Mouse (Mus musculus): ENCODE measurements at regions not wholly inside any gene's neighbourhood (a gene's known extent, or its start where the extent isn't known, plus 50 kb on each side); places are given as distances from the start of the nearest gene placed in this dataset.
A peak's percentile ranks its signal among the peaks of the same experiment; 100 is the strongest.

- no peak overlapping the region for H3ac ChIP-seq (ENCODE audit: control insufficient read depth, insufficient read length, low read depth)
- no peaks in the 10 kb centered on the region for H3K27me3 ChIP-seq (ENCODE audit: control insufficient read depth, insufficient read depth, insufficient read length)
- no peak for TF ChIP-seq CEBPB (IDR thresholded peaks at IDR 0.05; ENCODE audit: low read depth)
- TF ChIP-seq USF1 (IDR thresholded peaks at IDR 0.05; ENCODE audit: low read depth): no peak
- TF ChIP-seq MAX (IDR thresholded peaks at IDR 0.05): no peak
- no peak overlapping the region for H3K4me3 ChIP-seq (ENCODE audit: insufficient read depth, poor library complexity, severe bottlenecking)
- no peaks in the 10 kb centered on the region for H3K36me3 ChIP-seq (ENCODE audit: control insufficient read depth, insufficient read depth)
- no peaks in the 10 kb centered on the region for H3K79me2 ChIP-seq (ENCODE audit: control insufficient read depth, insufficient read depth)
- no peaks in the 10 kb centered on the region for H3K79me3 ChIP-seq (ENCODE audit: low read depth)
These were observed 53.2 kb upstream of the Col1a1 start for GRCm38 (mm10) chr11:94882687-94883383.

- Histone ChIP-seq H3ac (ENCODE audit: control insufficient read depth, insufficient read length, low read depth) (no peak overlapping the region), H3K79me2 (ENCODE audit: control insufficient read depth, insufficient read depth) (no peaks in the 10 kb centered on the region), H3K27me3 (ENCODE audit: control insufficient read depth, insufficient read depth, insufficient read length) (no peaks in the 10 kb centered on the region), H3K36me3 (ENCODE audit: control insufficient read depth, insufficient read depth) (no peaks in the 10 kb centered on the region), H3K79me3 (ENCODE audit: low read depth) (no peaks in the 10 kb centered on the region), H3K4me3 (ENCODE audit: insufficient read depth, poor library complexity, severe bottlenecking) (no peak overlapping the region)
- TF ChIP-seq FOSL1 (IDR thresholded peaks at IDR 0.05; ENCODE audit: insufficient read depth, low read length, poor library complexity, severe bottlenecking) (no peak), CEBPB (IDR thresholded peaks at IDR 0.05; ENCODE audit: low read depth) (no peak), MYOD1 (IDR thresholded peaks at IDR 0.05; ENCODE audit: control insufficient read depth, insufficient read length, low read depth) (no peak), MYOG (IDR thresholded peaks at IDR 0.05; ENCODE audit: control insufficient read depth, extremely low read depth, insufficient read length) (no peak), MAX (IDR thresholded peaks at IDR 0.05) (no peak), CTCF (IDR thresholded peaks at IDR 0.05; ENCODE audit: control insufficient read depth, insufficient read depth, insufficient read length) (no peak), USF1 (IDR thresholded peaks at IDR 0.05; ENCODE audit: low read depth) (no peak)
These were observed 53.9 kb upstream of the Col1a1 start for GRCm38 (mm10) chr11:94881982-94882686.

GRCm38 (mm10) chr11:94880896-94881840, 54.9 kb upstream of the Col1a1 start:
- H3ac ChIP-seq (ENCODE audit: control insufficient read depth, insufficient read length, low read depth): no peak overlapping the region
- H3K4me3 ChIP-seq (ENCODE audit: insufficient read depth, poor library complexity, severe bottlenecking): no peak overlapping the region
- no peaks in the 10 kb centered on the region for H3K79me3 ChIP-seq (ENCODE audit: low read depth)
- H3K27me3 ChIP-seq (ENCODE audit: control insufficient read depth, insufficient read depth, insufficient read length): no peaks in the 10 kb centered on the region
- H3K36me3 ChIP-seq (ENCODE audit: control insufficient read depth, insufficient read depth): no peaks in the 10 kb centered on the region
- peak; percentile 14 for TF ChIP-seq FOSL1 (IDR thresholded peaks at IDR 0.05; ENCODE audit: insufficient read depth, low read length, poor library complexity, severe bottlenecking)
- no peak for TF ChIP-seq USF1 (IDR thresholded peaks at IDR 0.05; ENCODE audit: low read depth)
- no peaks in the 10 kb centered on the region for H3K79me2 ChIP-seq (ENCODE audit: control insufficient read depth, insufficient read depth)

GRCm38 (mm10) chr11:94876707-94877106, 59.3 kb upstream of the Col1a1 start:
- no peaks in the 10 kb centered on the region for H3K79me3 ChIP-seq (ENCODE audit: low read depth)
- H3K79me2 ChIP-seq (ENCODE audit: control insufficient read depth, insufficient read depth): no peaks in the 10 kb centered on the region
- no peaks in the 10 kb centered on the region for H3K36me3 ChIP-seq (ENCODE audit: control insufficient read depth, insufficient read depth)
- H3ac ChIP-seq (ENCODE audit: control insufficient read depth, insufficient read length, low read depth): no peak overlapping the region
- H3K4me3 ChIP-seq (ENCODE audit: insufficient read depth, poor library complexity, severe bottlenecking): no peak overlapping the region
- TF ChIP-seq MYOD1 (IDR thresholded peaks at IDR 0.05; ENCODE audit: control insufficient read depth, insufficient read length, low read depth): no peak
- TF ChIP-seq MAX (IDR thresholded peaks at IDR 0.05): no peak
- no peak for TF ChIP-seq MYOG (IDR thresholded peaks at IDR 0.05; ENCODE audit: control insufficient read depth, extremely low read depth, insufficient read length)
- TF ChIP-seq USF1 (IDR thresholded peaks at IDR 0.05; ENCODE audit: low read depth): no peak
- TF ChIP-seq CEBPB (IDR thresholded peaks at IDR 0.05; ENCODE audit: low read depth): no peak
- no peak for TF ChIP-seq FOSL1 (IDR thresholded peaks at IDR 0.05; ENCODE audit: insufficient read depth, low read length, poor library complexity, severe bottlenecking)
- TF ChIP-seq CTCF (IDR thresholded peaks at IDR 0.05; ENCODE audit: control insufficient read depth, insufficient read depth, insufficient read length): no peak
- H3K27me3 ChIP-seq (ENCODE audit: control insufficient read depth, insufficient read depth, insufficient read length): no peaks in the 10 kb centered on the region

- TF ChIP-seq CTCF (IDR thresholded peaks at IDR 0.05; ENCODE audit: control insufficient read depth, insufficient read depth, insufficient read length): no peak
- no peak for TF ChIP-seq MYOD1 (IDR thresholded peaks at IDR 0.05; ENCODE audit: control insufficient read depth, insufficient read length, low read depth)
- TF ChIP-seq CEBPB (IDR thresholded peaks at IDR 0.05; ENCODE audit: low read depth): no peak
- no peak for TF ChIP-seq USF1 (IDR thresholded peaks at IDR 0.05; ENCODE audit: low read depth)
- TF ChIP-seq FOSL1 (IDR thresholded peaks at IDR 0.05; ENCODE audit: insufficient read depth, low read length, poor library complexity, severe bottlenecking): no peak
- TF ChIP-seq MAX (IDR thresholded peaks at IDR 0.05): no peak
- TF ChIP-seq MYOG (IDR thresholded peaks at IDR 0.05; ENCODE audit: control insufficient read depth, extremely low read depth, insufficient read length): no peak
- Histone ChIP-seq H3K4me3 (ENCODE audit: insufficient read depth, poor library complexity, severe bottlenecking) (no peak overlapping the region), H3K36me3 (ENCODE audit: control insufficient read depth, insufficient read depth) (no peaks in the 10 kb centered on the region)
These were observed 61.0 kb upstream of the Col1a1 start for GRCm38 (mm10) chr11:94875026-94875425.

More at GRCm38 (mm10) chr11:94875026-94875425, 61.0 kb upstream of the Col1a1 start:
- Histone ChIP-seq H3K27me3 (ENCODE audit: control insufficient read depth, insufficient read depth, insufficient read length) (no peaks in the 10 kb centered on the region), H3K79me2 (ENCODE audit: control insufficient read depth, insufficient read depth) (no peaks in the 10 kb centered on the region), H3ac (ENCODE audit: control insufficient read depth, insufficient read length, low read depth) (no peak overlapping the region), H3K79me3 (ENCODE audit: low read depth) (no peaks in the 10 kb centered on the region)

Measured in C2C12 (cell line).